Mouse (Mus musculus): Measurements from ENCODE around the gene Rfwd3. TPM values are rescaled to one million over a fixed set of nuclear protein-coding genes. Genes with fewer than 3 reads are reported as not detected.
A peak's percentile ranks its signal among the peaks of the same experiment; 100 is the strongest.

Gene Rfwd3
- total and polyA plus RNA-seq, 3 experiments: 54.2 to 63.2 TPM; not detected in 1

DNA sequence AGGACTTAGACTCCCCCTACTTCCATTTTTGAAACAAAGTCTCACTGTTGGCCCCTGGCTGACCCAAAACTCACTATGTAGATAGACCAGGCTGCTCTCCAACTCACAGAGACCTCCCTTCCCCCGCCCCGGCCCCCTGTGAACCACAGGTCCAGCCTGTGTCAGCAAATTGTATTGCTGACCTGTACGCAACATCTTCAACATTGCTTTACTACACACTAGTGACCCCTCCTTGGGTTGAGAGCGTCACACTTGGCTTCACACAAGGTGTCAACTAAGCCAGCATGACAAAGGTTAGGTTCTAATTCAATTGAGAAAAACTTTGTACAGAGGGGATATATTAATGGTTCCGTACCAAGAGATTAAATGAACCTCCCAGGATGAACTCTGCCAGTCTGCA, 39.8 kb downstream of the Rfwd3 start:
- TF ChIP-seq POLR2AphosphoS2 (IDR thresholded peaks at IDR 0.05; ENCODE audit: low read length): no peak
- no peak for TF ChIP-seq EP300 (IDR thresholded peaks at IDR 0.05; ENCODE audit: low read depth in 1 of 2, low read length in 2 of 2)
- no peak for TF ChIP-seq MAZ (IDR thresholded peaks at IDR 0.05; ENCODE audit: low read depth, low read length)
- no peak for TF ChIP-seq JUND (IDR thresholded peaks at IDR 0.05; ENCODE audit: low read depth, low read length)
- no peak for TF ChIP-seq KAT2A (conservative IDR thresholded peaks at IDR 0.05; ENCODE audit: low read depth, low read length)
- TF ChIP-seq POLR2AphosphoS5 (IDR thresholded peaks at IDR 0.05; ENCODE audit: borderline replicate concordance, low read depth, low read length): no peak
- TF ChIP-seq MXI1 (IDR thresholded peaks at IDR 0.05; ENCODE audit: low read depth, low read length): no peak
- Histone ChIP-seq H3K9ac (ENCODE audit: control insufficient read depth, low read depth, low read length, poor library complexity, severe bottlenecking) (no peak overlapping the region), H3K9me3 (replicated peaks; ENCODE audit: insufficient read depth, low read length) (no peaks in the 10 kb centered on the region), H3K27ac (ENCODE audit: control insufficient read depth, low read depth, low read length) (no peak overlapping the region), H3K27me3 (ENCODE audit: control insufficient read depth in 1 of 2, insufficient read depth in 2 of 2, low read length in 2 of 2) (no peaks in the 10 kb centered on the region), H3K4me3 (ENCODE audit: control insufficient read depth in 1 of 2, insufficient read depth in 1 of 2, low read depth in 2 of 2, low read length in 2 of 2) (no peak overlapping the region), H3K4me1 (ENCODE audit: control insufficient read depth in 1 of 2, insufficient read depth in 2 of 2, low read length in 2 of 2) (peaks cover 6 to 13% of the 10 kb centered on the region in 2 experiments), H3K79me2 (ENCODE audit: control insufficient read depth, insufficient read depth, low read length, poor library complexity) (peaks cover 20% of the 10 kb centered on the region), H3K36me3 (ENCODE audit: control insufficient read depth in 1 of 2, insufficient read depth in 2 of 2, low read length in 2 of 2) (peaks cover 2 to 13% of the 10 kb centered on the region in 2 experiments; a peak in 2 of 4 replicates)
- no peak for DNase-seq (ENCODE audit: low read depth, low spot score)

DNA sequence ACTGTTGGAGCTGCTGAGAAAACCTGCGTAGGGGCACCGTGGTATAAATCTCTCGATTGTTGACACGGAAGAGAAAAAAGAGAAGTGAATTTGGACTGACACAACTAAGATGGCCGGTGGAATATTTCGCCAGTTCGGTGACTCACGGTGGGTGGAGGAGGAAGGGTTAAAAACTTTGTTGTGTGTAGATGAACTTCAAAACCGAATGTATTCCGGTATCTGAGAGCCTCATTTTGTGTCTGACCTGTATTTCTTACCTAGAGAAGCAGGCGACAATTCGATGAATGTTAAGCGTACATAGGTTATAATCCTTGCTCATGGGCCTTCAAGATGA, 40.6 kb downstream of the Rfwd3 start:
- H3K4me3 ChIP-seq (ENCODE audit: control insufficient read depth in 1 of 2, insufficient read depth in 1 of 2, low read depth in 2 of 2, low read length in 2 of 2): peak overlapping the region; percentile 77 to 94
- H3K79me2 ChIP-seq (ENCODE audit: control insufficient read depth, insufficient read depth, low read length, poor library complexity): peaks cover 27% of the 10 kb centered on the region
- H3K9ac ChIP-seq (ENCODE audit: control insufficient read depth, low read depth, low read length, poor library complexity, severe bottlenecking): peak overlapping the region; percentile 66
- TF ChIP-seq TBP (IDR thresholded peaks at IDR 0.05; ENCODE audit: low read depth, low read length) (0 out of 2 replicates have a peak, but pooled peaks have one; percentile 15), RAD21 (IDR thresholded peaks at IDR 0.05; ENCODE audit: low read depth, low read length) (no peak), RCOR1 (IDR thresholded peaks at IDR 0.05; ENCODE audit: low read depth, low read length) (no peak), HCFC1 (IDR thresholded peaks at IDR 0.05; ENCODE audit: low read depth, low read length) (0 out of 2 replicates have a peak, but pooled peaks have one; percentile 3), CHD1 (IDR thresholded peaks at IDR 0.05; ENCODE audit: low read depth, low read length) (no peak), ZC3H11A (IDR thresholded peaks at IDR 0.05; ENCODE audit: low read depth, low read length) (0 out of 2 replicates have a peak, but pooled peaks have one; percentile 21), SIN3A (IDR thresholded peaks at IDR 0.05; ENCODE audit: low read length) (peak; percentile 9; the same call in 1 of the 2 replicates)
- no peaks in the 10 kb centered on the region for H3K27me3 ChIP-seq (ENCODE audit: control insufficient read depth in 1 of 2, insufficient read depth in 2 of 2, low read length in 2 of 2)
- H3K36me3 ChIP-seq (ENCODE audit: control insufficient read depth in 1 of 2, insufficient read depth in 2 of 2, low read length in 2 of 2): peaks cover 2 to 13% of the 10 kb centered on the region in 2 experiments; a peak in 2 of 4 replicates
- peak overlapping the region; percentile 48 for H3K27ac ChIP-seq (ENCODE audit: control insufficient read depth, low read depth, low read length)
- DNase-seq (ENCODE audit: low read depth, low spot score): no peak
- no peaks in the 10 kb centered on the region for H3K9me3 ChIP-seq (replicated peaks; ENCODE audit: insufficient read depth, low read length)
- H3K4me1 ChIP-seq (ENCODE audit: control insufficient read depth in 1 of 2, insufficient read depth in 2 of 2, low read length in 2 of 2): peaks cover 6 to 13% of the 10 kb centered on the region in 2 experiments

Data from MEL (cell line).